Comparison of ENCODE assay signal across 8 mouse cellular contexts in genomic region chr13:23488400-23489322, GRCm38 (mm10). TPM values are rescaled to one million over a fixed set of nuclear protein-coding genes. Genes with fewer than 3 reads are reported as not detected.
DNase-seq lines count a peak whose midpoint lies in the region; ATAC-seq and TF ChIP-seq lines count a peak whose summit lies in the region.

Btn2a2 (minus strand) TSS chr13:23488857.

- TF ChIP-seq CTCF in intestine, postnatal 0 days (IDR thresholded peaks at IDR 0.05; ENCODE audit: low read depth): no peak

- H3K27ac ChIP-seq in intestine, postnatal 0 days (ENCODE audit: low read depth, low read length): no peak within 1 kb of the TSS

- H3K4me1 ChIP-seq in intestine, postnatal 0 days (replicated peaks; ENCODE audit: control insufficient read depth, insufficient read depth, low read length): no peaks in the 10 kb centered on the region

- H3K9ac ChIP-seq in intestine, postnatal 0 days (ENCODE audit: low read depth, low read length): no peak within 1 kb of the TSS

- intact Hi-C loops in left cerebral cortex, postnatal 14 days (cut with DNase I): no loop called here

- H3K36me3 ChIP-seq in intestine, postnatal 0 days (ENCODE audit: control insufficient read depth, insufficient read depth): no peaks in the 10 kb centered on the region

- H3K4me3 ChIP-seq in intestine, postnatal 0 days (ENCODE audit: low read depth, low read length): peak within 1 kb of the TSS; percentile 22

- DNase-seq in ovary, adult 18-20 months (ENCODE audit: low spot score): peak; percentile 43
- DNase-seq in ovary, postnatal 10 days (ENCODE audit: low spot score): no peak
- DNase-seq in embryo, embryonic 11 days: peak; percentile 90
- peak; percentile 57 to 62 for DNase-seq in heart, adult 18-20 months
- DNase-seq in left cerebral cortex, postnatal 14 days (ENCODE audit: low spot score in 2 of 2): peak; percentile 83 to 91
- peak; percentile 59 for DNase-seq in skeletal muscle tissue, adult 2 months (ENCODE audit: low read depth, low spot score)

- 6% methylated on average over 13 of the region's 14 CpGs for WGBS in intestine, postnatal 0 days

- ATAC-seq in intestine, postnatal 0 days: peak; percentile 91
- ATAC-seq in megakaryocyte progenitor cell, adult 5-6 weeks (replicated peaks; ENCODE audit: poor library complexity): peak; percentile 95

- peak within 1 kb of the TSS; percentile 58 for H3K4me2 ChIP-seq in intestine, postnatal 0 days (replicated peaks; ENCODE audit: low read depth)

- no peaks in the 10 kb centered on the region for H3K9me3 ChIP-seq in intestine, postnatal 0 days (ENCODE audit: control insufficient read depth)

- no peaks in the 10 kb centered on the region for H3K27me3 ChIP-seq in intestine, postnatal 0 days (replicated peaks; ENCODE audit: control insufficient read depth, insufficient read depth, low read length)

RNA-seq across cellular contexts. Expression of gene Btn2a2, which starts in this region (rescaled TPM):
- not detected for total RNA-seq in heart, adult 18-20 months (2021)
- not detected in 2 replicates for polyA plus RNA-seq in intestine, postnatal 0 days (2015; fragmentation: Nextera tagmentation; extraction: Ambion mirVana)
- 1 to 10 TPM in 1 of 2 experiments, under 1 TPM in 1; 0.82 to 1.3 TPM for total RNA-seq in left cerebral cortex, postnatal 14 days (2021)
- total RNA-seq in megakaryocyte progenitor cell, adult 5-6 weeks (2015): not detected in 2 replicates
- 0.17 TPM in 1 of 2 replicates, not detected in the other for total RNA-seq in megakaryocyte progenitor cell, adult 5-6 weeks (2017)

Comparison
In these comparisons a context has a peak if more than half of its experiments do, and no peak if none do; other contexts are left out.
1. Peak in DNase-seq in heart, adult 18-20 months; RNA of the gene not detected or under 1 TPM.
2. Peak in ATAC-seq, H3K4me3 ChIP-seq and H3K4me2 ChIP-seq in intestine, postnatal 0 days; RNA of the gene not detected or under 1 TPM.
3. Peak in ATAC-seq in megakaryocyte progenitor cell, adult 5-6 weeks; RNA of the gene not detected or under 1 TPM.